8 mouse cellular contexts compared by ENCODE assay signal in the genomic region with DNA sequence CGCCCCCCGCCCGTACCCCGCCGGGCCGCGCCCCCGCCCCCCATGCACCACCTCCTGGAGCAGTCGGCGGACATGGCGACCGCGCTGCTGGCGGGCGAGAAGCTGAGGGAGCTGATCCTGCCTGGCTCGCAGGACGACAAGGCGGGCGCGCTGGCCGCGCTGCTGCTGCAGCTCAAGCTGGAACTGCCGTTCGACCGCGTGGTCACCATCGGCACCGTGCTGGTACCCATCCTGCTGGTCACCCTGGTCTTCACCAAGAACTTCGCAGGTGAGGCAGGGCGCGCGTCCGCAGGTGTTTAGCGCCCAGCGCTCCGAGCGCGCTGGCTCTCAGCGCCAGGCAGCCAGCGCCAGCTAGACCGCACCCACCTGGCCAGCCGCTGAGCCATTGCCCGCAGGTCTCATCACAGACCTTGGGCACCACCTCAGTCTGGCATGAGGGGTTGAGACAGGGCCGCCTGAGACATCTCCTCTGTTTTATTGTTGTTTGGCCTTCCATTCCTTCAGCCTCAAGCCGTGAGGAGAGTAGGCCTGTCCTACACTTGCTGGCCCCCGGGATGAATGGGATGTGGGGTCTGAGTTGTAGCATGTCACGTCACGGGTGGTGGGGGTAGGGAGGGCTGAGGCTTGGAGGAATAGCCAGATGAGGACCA. TPM values are rescaled to one million over a fixed set of nuclear protein-coding genes. Genes with fewer than 3 reads are reported as not detected.
DNase-seq lines count a peak whose midpoint lies in the region; ATAC-seq and TF ChIP-seq lines count a peak whose summit lies in the region.

No protein-coding gene starts in this region.

- peaks cover 15% of the 10 kb centered on the region for H3K4me1 ChIP-seq in hindbrain, embryonic 10.5 days (replicated peaks)
- H3K4me1 ChIP-seq in liver, embryonic 15.5 days (replicated peaks), result peaks cover 8% of the 10 kb centered on the region; the same call in 1 of the 2 replicates
- peaks cover 5% of the 10 kb centered on the region; the same call in 1 of the 2 replicates for H3K4me1 ChIP-seq in stomach, embryonic 14.5 days (ENCODE audit: control insufficient read depth, insufficient read depth, low read length)

- ATAC-seq in liver, embryonic 15.5 days (ENCODE audit: insufficient read depth), result no peak
- ATAC-seq in stomach, embryonic 14.5 days (ENCODE audit: insufficient number of reproducible peaks, insufficient read depth, low FRiP score, low read depth), result peak; percentile 34; the same call in 1 of the 2 replicates
- no peak for ATAC-seq in megakaryocyte-erythroid progenitor cell, adult 5-6 weeks (replicated peaks; ENCODE audit: low FRiP score, low TSS enrichment, poor library complexity, severe bottlenecking)

- no peak overlapping the region for H3K9ac ChIP-seq in liver, embryonic 15.5 days
- peak overlapping the region; percentile 48 for H3K9ac ChIP-seq in stomach, embryonic 14.5 days (replicated peaks; ENCODE audit: low read depth, low read length)

- peak overlapping the region; percentile 96 for H3K27ac ChIP-seq in layer of hippocampus, adult 2 months
- peak overlapping the region; percentile 88 for H3K27ac ChIP-seq in hindbrain, embryonic 10.5 days
- no peak overlapping the region for H3K27ac ChIP-seq in liver, embryonic 15.5 days (replicated peaks)
- no peak overlapping the region for H3K27ac ChIP-seq in stomach, embryonic 14.5 days (ENCODE audit: low read length)

- H3K27me3 ChIP-seq in hindbrain, embryonic 10.5 days (ENCODE audit: insufficient read depth, poor library complexity, severe bottlenecking), result peaks cover 79% of the 10 kb centered on the region
- peaks cover 90% of the 10 kb centered on the region for H3K27me3 ChIP-seq in liver, embryonic 15.5 days
- peaks cover 18% of the 10 kb centered on the region; the same call in 1 of the 2 replicates for H3K27me3 ChIP-seq in stomach, embryonic 14.5 days (ENCODE audit: control insufficient read depth, insufficient read depth, low read length)

- H3K9me3 ChIP-seq in hindbrain, embryonic 10.5 days, result no peaks in the 10 kb centered on the region
- no peaks in the 10 kb centered on the region for H3K9me3 ChIP-seq in liver, embryonic 15.5 days (replicated peaks)
- no peaks in the 10 kb centered on the region for H3K9me3 ChIP-seq in stomach, embryonic 14.5 days (ENCODE audit: control insufficient read depth, low read depth, low read length)

- no peak for DNase-seq in layer of hippocampus, adult 2 months (ENCODE audit: low spot score in 2 of 2)
- DNase-seq in layer of hippocampus, postnatal 25 days (ENCODE audit: extremely low spot score in 1 of 2, low spot score in 1 of 2), result no peak
- DNase-seq in adrenal gland, postnatal 14 days, result peak; percentile 38
- DNase-seq in embryo, embryonic 10 days (ENCODE audit: low spot score), result peak; percentile 69
- peak; percentile 61 for DNase-seq in hindbrain, embryonic 10.5 days (ENCODE audit: low spot score)

- H3K4me3 ChIP-seq in layer of hippocampus, adult 2 months, result peak overlapping the region; percentile 82
- peak overlapping the region; percentile 76 for H3K4me3 ChIP-seq in hindbrain, embryonic 10.5 days
- peak overlapping the region; percentile 43 for H3K4me3 ChIP-seq in liver, embryonic 15.5 days (replicated peaks)
- H3K4me3 ChIP-seq in stomach, embryonic 14.5 days (ENCODE audit: low read depth, low read length), result peak overlapping the region; percentile 52

- 2% methylated on average over 43 of the region's 48 CpGs for WGBS in hindbrain, embryonic 10.5 days
- 3% methylated on average over 47 of the region's 48 CpGs for WGBS in liver, embryonic 15.5 days (ENCODE audit: insufficient replicate concordance)
- 2% methylated on average over 35 of the region's 48 CpGs for whole genome bisulfite sequencing in stomach, embryonic 14.5 days

- no peaks in the 10 kb centered on the region for H3K36me3 ChIP-seq in hindbrain, embryonic 10.5 days
- H3K36me3 ChIP-seq in liver, embryonic 15.5 days (replicated peaks), result no peaks in the 10 kb centered on the region
- H3K36me3 ChIP-seq in stomach, embryonic 14.5 days (ENCODE audit: control insufficient read depth, insufficient read depth, low read length), result no peaks in the 10 kb centered on the region

- H3K4me2 ChIP-seq in liver, embryonic 15.5 days, result peak overlapping the region; percentile 67
- peak overlapping the region; percentile 99 for H3K4me2 ChIP-seq in stomach, embryonic 14.5 days (replicated peaks; ENCODE audit: low read depth, low read length)

- no peak for TF ChIP-seq CTCF in layer of hippocampus, adult 2 months (conservative IDR thresholded peaks at IDR 0.05)

RNA-seq across cellular contexts. Expression of gene Panx2, which starts 0.6 kb away (rescaled TPM):
- total RNA-seq in layer of hippocampus, adult 2 months (2021), result 100 to 1,000 TPM; 159 to 177 TPM
- 100 to 1,000 TPM; 161 to 170 TPM for total RNA-seq in layer of hippocampus, postnatal 25 days (2021)
- total RNA-seq in adrenal gland, postnatal 14 days (2021), result 0.52 and 1.6 TPM in 2 replicates
- 0.26 and 0.56 TPM in 2 replicates for polyA plus RNA-seq in hindbrain, embryonic 10.5 days (2016; fragmentation: Nextera tagmentation; extraction: Ambion mirVana)
- polyA plus RNA-seq in liver, embryonic 15.5 days (2015; fragmentation: Nextera tagmentation; extraction: Ambion mirVana), result not detected in 2 replicates
- 0.20 TPM in 2 replicates for polyA plus RNA-seq in stomach, embryonic 14.5 days (2014; fragmentation: Nextera tagmentation; extraction: Ambion mirVana)
- not detected in 2 replicates for total RNA-seq in megakaryocyte-erythroid progenitor cell, adult 5-6 weeks (2014; fragmentation: Nextera tagmentation)
- not detected in 2 replicates for total RNA-seq in megakaryocyte-erythroid progenitor cell, adult 5-6 weeks (2017)

RNA-seq across cellular contexts. Expression of gene Trabd, which starts 14.8 kb away (rescaled TPM):
- total RNA-seq in layer of hippocampus, adult 2 months (2021), result 10 to 100 TPM; 21.4 to 24.2 TPM
- 10 to 100 TPM; 20.5 to 21.2 TPM for total RNA-seq in layer of hippocampus, postnatal 25 days (2021)
- total RNA-seq in adrenal gland, postnatal 14 days (2021), result 38.2 and 47.1 TPM in 2 replicates
- polyA plus RNA-seq in hindbrain, embryonic 10.5 days (2016; fragmentation: Nextera tagmentation; extraction: Ambion mirVana), result 56.2 and 57.8 TPM in 2 replicates
- 19.2 and 23.8 TPM in 2 replicates for polyA plus RNA-seq in liver, embryonic 15.5 days (2015; fragmentation: Nextera tagmentation; extraction: Ambion mirVana)
- polyA plus RNA-seq in stomach, embryonic 14.5 days (2014; fragmentation: Nextera tagmentation; extraction: Ambion mirVana), result 43.9 and 47.4 TPM in 2 replicates
- 15.8 and 26.3 TPM in 2 replicates for total RNA-seq in megakaryocyte-erythroid progenitor cell, adult 5-6 weeks (2014; fragmentation: Nextera tagmentation)
- total RNA-seq in megakaryocyte-erythroid progenitor cell, adult 5-6 weeks (2017), result 11.9 and 17.5 TPM in 2 replicates

RNA-seq across cellular contexts. Expression of gene Selenoo, which starts 28.7 kb away (rescaled TPM):
- total RNA-seq in layer of hippocampus, adult 2 months (2021), result 10 to 100 TPM; 21.2 to 22.0 TPM
- total RNA-seq in layer of hippocampus, postnatal 25 days (2021), result 10 to 100 TPM; 19.7 to 22.5 TPM
- 29.3 and 35.4 TPM in 2 replicates for total RNA-seq in adrenal gland, postnatal 14 days (2021)
- polyA plus RNA-seq in hindbrain, embryonic 10.5 days (2016; fragmentation: Nextera tagmentation; extraction: Ambion mirVana), result 15.9 and 21.6 TPM in 2 replicates
- 9.3 and 10.7 TPM in 2 replicates for polyA plus RNA-seq in liver, embryonic 15.5 days (2015; fragmentation: Nextera tagmentation; extraction: Ambion mirVana)
- polyA plus RNA-seq in stomach, embryonic 14.5 days (2014; fragmentation: Nextera tagmentation; extraction: Ambion mirVana), result 22.0 and 22.2 TPM in 2 replicates
- 15.3 and 20.8 TPM in 2 replicates for total RNA-seq in megakaryocyte-erythroid progenitor cell, adult 5-6 weeks (2014; fragmentation: Nextera tagmentation)
- 16.6 and 18.5 TPM in 2 replicates for total RNA-seq in megakaryocyte-erythroid progenitor cell, adult 5-6 weeks (2017)

Comparison
In these comparisons a context has a peak if more than half of its experiments do, and no peak if none do; other contexts are left out.
1. DNase-seq: peak in adrenal gland, postnatal 14 days (single experiment), embryo, embryonic 10 days (single experiment) and hindbrain, embryonic 10.5 days (single experiment); none in layer of hippocampus, adult 2 months (0 of 2) and layer of hippocampus, postnatal 25 days (0 of 2).
2. H3K27ac ChIP-seq: peak in layer of hippocampus, adult 2 months (single experiment) and hindbrain, embryonic 10.5 days (single experiment); none in liver, embryonic 15.5 days (single experiment) and stomach, embryonic 14.5 days (single experiment).
3. RNA of gene Panx2, which starts 0.6 kb away (total RNA-seq): 159 to 177 TPM in layer of hippocampus, adult 2 months and 161 to 170 TPM in layer of hippocampus, postnatal 25 days; 0.52 to 1.6 TPM in adrenal gland, postnatal 14 days and not detected in megakaryocyte-erythroid progenitor cell, adult 5-6 weeks; every median in the first group is over 10 times any median in the second.
4. Peak in every context shown above with its lines, with median percentiles within 50 percentile points of each other: H3K4me3 ChIP-seq.